Mouse (Mus musculus) right cerebral cortex, adult 18-20 months (tissue): ENCODE results near the gene Suclg2.

Experiments used
- DNase-seq: peaks from one replicate; pipeline ENCODE4 v3.0.0; 2022; ENCODE audit warnings: mixed read lengths

Suclg2 gene

GRCm38 (mm10) chr6:95552339-95552950, 166.2 kb downstream of the Suclg2 start:
- no peak for DNase-seq

GRCm38 (mm10) chr6:95551000-95551399, 167.6 kb downstream of the Suclg2 start:
- no peak for DNase-seq

GRCm38 (mm10) chr6:95546189-95546832, 172.3 kb downstream of the Suclg2 start:
- DNase-seq, result no peak

- DNase-seq, result no peak
Observed at GRCm38 (mm10) chr6:95545714-95546113, 172.9 kb downstream of the Suclg2 start.

DNA sequence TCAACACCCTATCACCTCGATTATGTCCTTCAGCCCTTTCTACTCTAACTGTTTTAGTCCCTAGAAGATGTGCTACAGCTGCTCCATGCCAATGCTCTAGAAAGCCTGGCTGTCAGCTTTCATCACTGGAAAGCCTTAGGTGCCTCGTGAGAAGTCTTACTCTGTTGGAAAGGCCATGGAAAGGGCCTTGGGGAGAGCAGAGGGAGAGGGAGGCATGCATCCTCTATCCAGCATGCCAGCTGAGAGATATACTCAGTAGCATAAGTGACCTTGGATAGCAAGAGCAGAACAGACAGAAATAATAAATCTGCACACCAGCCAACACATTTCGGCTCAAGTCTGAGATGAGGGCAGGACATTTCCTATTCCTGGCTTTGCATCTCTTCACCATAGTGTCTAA, 173.3 kb downstream of the Suclg2 start:
- no peak for DNase-seq

DNA sequence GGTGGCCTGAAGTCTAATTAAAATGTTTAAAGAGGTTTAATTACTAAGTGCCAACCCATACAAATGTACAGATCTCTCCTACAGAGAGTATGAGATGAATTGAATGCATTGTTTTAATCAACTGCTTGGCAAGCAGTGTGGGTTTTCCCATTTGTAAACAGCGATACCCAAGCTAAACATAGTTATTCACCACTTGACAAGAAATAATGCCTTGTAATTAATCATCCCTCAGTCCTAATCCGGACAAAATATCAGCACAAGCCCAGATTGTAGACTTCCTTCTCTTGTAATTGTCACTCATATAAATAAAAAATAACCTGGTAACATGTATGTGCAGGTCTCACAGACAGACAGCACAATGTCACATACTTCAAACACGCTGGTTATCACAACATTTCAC, 183.4 kb downstream of the Suclg2 start:
- DNase-seq, result no peak

DNA sequence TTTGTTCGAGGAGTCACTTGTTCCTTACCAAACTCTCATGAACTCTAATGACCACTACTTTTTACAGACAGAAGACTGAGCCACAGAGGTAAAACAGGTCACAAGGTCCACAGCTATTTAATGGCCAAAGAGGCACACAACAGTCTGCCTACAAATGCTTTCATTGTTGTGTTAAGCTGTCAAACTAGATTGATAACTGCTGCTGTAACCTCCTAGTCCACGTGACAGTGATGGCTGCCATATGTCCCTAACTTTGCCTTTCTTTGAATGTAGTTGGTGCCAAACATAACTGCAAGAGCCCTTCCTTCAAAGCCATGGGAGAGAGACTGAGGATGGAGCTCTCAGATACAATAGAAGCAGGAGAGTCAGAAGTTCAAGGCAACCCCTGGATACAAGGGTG, 198.8 kb downstream of the Suclg2 start:
- DNase-seq, result no peak

GRCm38 (mm10) chr6:95518406-95518805, 200.2 kb downstream of the Suclg2 start:
- DNase-seq, result no peak

- no peak for DNase-seq
Observed at GRCm38 (mm10) chr6:95515721-95516120, 202.9 kb downstream of the Suclg2 start.

DNA sequence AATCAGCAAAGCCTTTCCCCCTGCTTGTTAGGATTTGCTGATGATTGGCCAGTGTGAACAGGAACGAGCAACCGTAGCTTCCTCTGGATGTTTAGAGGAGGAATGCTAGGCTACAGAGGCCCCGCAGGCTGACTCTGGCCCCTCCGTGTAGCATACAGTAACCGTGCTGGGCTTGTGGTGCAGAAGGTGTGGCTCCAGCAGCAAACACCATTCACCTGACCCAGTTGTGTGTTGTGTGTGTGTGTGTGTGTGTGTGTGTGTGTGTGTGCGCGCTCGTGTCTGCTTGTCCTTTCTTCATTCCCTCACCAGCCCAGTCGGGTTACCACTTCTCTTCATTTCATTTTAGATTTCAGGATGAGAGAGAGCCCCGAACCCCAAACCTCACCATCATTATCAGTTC, 203.9 kb downstream of the Suclg2 start:
- no peak for DNase-seq

- no peak for DNase-seq
Observed at GRCm38 (mm10) chr6:95511689-95512088, 206.9 kb downstream of the Suclg2 start.

DNA sequence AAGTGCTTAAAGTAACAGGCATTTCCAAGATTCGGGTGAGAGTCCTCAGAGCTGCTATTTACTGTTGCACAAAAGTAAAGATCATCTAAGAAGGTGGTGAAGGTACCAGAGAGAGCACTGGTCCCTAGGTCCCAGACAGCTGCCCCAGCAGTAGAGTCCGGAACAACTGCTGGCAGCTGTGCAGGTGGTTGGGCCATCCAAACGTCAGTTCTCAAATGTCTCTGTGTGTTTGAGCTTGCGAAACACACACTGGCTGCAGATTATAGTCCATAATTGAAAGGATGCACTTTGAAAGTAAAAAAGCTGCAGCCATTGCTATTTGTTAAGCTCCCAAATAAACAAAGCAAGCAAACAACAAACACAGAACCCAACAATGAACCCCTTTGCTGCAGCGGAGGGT, 217.8 kb downstream of the Suclg2 start:
- DNase-seq, result no peak

DNA sequence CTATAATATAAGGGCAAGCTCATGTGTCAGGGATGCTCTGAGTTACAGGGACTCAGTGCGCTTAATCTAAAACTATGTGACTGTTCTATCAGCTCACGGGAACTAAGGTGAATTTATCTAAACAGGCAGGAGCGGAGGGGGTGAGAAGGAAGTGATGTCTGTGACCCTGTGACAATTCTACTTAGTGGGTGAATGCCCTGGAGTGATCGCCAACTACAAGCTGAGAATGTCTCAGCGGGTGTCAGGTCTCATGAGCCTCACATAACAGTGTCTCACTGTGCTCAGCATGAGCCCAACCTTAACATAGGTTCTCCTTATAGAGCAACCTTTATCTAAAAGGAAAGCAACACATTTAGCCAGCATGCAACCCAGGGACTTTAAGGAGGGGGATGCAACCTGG, 219.0 kb downstream of the Suclg2 start:
- no peak for DNase-seq

GRCm38 (mm10) chr6:95492216-95492956, 226.2 kb downstream of the Suclg2 start:
- no peak for DNase-seq

GRCm38 (mm10) chr6:95491043-95491442, 227.6 kb downstream of the Suclg2 start:
- no peak for DNase-seq

GRCm38 (mm10) chr6:95485791-95486190, 232.8 kb downstream of the Suclg2 start:
- no peak for DNase-seq

GRCm38 (mm10) chr6:95484183-95484818, 234.3 kb downstream of the Suclg2 start:
- peak; percentile 58 for DNase-seq

DNA sequence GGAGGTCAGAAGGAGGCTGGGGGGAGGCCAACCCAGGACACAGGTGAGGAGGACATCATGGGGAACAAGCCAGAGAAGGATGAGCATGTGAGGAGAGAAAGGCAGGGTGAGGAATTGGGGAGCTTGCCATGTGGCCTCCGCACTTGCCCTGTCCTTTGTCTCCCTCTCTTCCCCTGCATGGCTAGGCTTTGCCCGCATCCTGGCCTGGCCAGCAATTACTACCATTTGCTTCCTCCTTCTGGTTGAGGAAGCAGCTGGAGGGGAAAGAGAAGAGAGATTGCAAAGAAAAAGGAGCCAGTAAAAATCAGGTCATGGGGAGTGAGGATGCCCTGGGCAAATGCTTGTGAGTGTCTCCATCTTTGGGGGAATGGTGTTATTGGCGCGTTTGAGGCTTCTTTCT, 234.9 kb downstream of the Suclg2 start:
- DNase-seq, result no peak

- no peak for DNase-seq
Observed at GRCm38 (mm10) chr6:95483127-95483526, 235.5 kb downstream of the Suclg2 start.

DNA sequence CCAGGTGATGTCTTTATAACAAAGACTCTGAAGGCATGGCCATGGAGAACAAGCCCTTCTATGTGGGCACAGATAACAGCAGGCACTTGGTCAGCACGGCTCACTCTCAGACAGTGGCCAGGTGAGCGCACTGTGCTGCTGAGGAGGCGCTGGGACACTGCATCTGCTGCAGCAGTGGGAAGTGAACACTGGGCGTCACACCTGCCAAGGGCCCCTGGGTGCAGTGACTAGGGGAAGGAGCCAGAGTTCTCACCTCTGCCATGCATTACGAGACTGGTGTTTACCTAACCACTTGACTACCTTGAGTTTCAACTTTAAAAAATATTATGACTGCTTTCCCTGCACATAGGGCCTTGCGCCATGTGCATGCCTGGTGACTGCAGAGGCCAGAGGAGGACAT, 238.8 kb downstream of the Suclg2 start:
- DNase-seq, result no peak

- no peak for DNase-seq
Observed at GRCm38 (mm10) chr6:95469521-95469920, 249.1 kb downstream of the Suclg2 start.

- DNase-seq, result no peak
Observed at GRCm38 (mm10) chr6:95465322-95465721, 253.3 kb downstream of the Suclg2 start.

GRCm38 (mm10) chr6:95459372-95459771, 259.2 kb downstream of the Suclg2 start:
- no peak for DNase-seq

DNA sequence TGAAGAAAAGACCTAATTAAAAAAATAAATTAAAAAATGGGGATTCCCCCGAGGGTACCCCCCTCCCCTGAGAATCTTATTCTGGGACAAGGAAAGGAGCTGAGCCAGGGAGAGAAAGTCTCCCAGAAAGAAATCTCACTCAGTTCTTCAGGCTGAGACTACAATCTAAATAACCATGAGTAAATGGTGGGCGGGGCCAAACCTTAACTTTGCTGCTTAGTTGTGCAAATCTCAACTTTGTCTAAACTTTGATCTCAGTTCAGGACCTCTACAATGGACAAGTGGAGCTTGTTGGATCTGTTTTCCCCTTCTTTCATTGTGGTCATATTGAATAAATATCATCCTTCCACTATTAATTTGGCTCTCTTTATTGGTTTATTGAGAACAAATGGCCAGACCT, 272.4 kb downstream of the Suclg2 start:
- no peak for DNase-seq
